Mouse (Mus musculus) C2C12 (cell line): ENCODE results near the gene Pcgf6.

Experiments used
- CTCF ChIP-seq: IDR thresholded peaks from one replicate; pipeline ENCODE4 v1.5.1; 2011; ENCODE audit not compliant: control insufficient read depth, insufficient read depth, insufficient read length
- FOSL1 ChIP-seq: IDR thresholded peaks from one replicate; pipeline ENCODE4 v1.8.0; 2011; ENCODE audit warnings: mild to moderate bottlenecking, low read length; ENCODE audit not compliant: poor library complexity, insufficient read depth, severe bottlenecking
- MAX ChIP-seq: IDR thresholded peaks from one replicate; pipeline ENCODE4 v1.6.1; 2011; ENCODE audit warnings: mild to moderate bottlenecking, control low read depth
- USF1 ChIP-seq: IDR thresholded peaks from one replicate; pipeline ENCODE4 v1.6.1; 2011; ENCODE audit warnings: low read depth, mild to moderate bottlenecking, control low read depth, moderate library complexity

DNA sequence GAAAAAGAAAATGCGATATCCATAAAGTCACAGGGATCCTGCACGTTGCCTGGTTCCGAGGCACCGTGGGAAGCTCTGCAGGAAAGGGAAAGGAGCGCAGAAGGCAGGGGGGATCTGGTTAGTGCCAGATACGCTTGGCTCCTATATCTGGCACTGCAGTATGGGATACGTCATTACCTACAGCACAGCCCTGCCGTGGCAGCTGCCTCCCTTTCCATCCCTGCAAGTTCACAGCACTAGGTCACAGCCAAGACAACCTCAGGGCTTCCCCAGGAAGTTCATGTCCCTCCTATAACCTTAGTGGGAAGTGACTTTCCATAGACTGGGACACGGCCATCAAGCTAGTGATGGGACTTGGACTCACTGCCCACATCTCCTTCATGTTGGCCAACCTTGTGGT lies 54.6 kb downstream of the Pcgf6 start:
- TF ChIP-seq CTCF (no peak), MAX (no peak), USF1 (no peak), FOSL1 (no peak)
